Mouse (Mus musculus): Measurements from ENCODE around the gene Xaf1. TPM values are rescaled to one million over a fixed set of nuclear protein-coding genes. Genes with fewer than 3 reads are reported as not detected.
A peak's percentile ranks its signal among the peaks of the same experiment; 100 is the strongest.

The Xaf1 gene
- polyA plus RNA-seq, 1 experiment: 5.9 TPM

DNA sequence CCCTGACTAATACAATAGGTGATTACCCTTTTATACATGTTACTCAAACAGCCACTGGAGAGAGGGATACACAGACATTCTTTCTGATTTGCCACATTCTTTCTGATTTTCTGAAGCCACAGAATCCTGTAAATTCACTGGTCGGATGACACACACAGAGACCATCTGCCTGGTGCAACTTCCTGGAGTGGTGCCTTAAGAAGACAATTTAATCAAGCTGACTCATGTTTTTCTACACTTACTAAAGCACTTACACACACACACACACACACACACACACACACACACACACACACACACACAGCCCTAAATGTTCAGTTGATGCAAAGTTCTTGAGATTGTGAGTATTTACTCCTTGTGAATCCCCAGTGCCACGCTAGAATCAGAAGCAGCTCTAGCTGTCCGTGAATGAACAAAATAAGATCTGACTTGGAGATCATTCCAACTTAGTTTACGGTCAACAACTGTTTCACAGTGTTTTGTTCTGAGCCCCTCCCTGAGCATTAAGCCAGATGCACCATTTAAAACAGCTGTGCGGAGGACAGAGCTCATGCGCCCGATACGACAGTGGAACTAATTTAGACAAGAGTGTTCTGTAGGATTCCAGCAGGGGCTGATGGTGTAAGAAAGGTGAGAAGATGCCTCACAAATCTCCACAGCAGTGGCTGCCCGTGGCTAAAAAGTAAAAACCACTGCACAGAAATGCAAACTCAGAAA lies 31.7 kb downstream of the Xaf1 start:
- Histone ChIP-seq H3K4me2 (ENCODE audit: low read depth) (peak overlapping the region; percentile 63), H3K79me2 (ENCODE audit: control insufficient read depth, insufficient read depth) (no peaks in the 10 kb centered on the region), H3ac (ENCODE audit: control insufficient read depth, insufficient read length) (no peak overlapping the region), H3K36me3 (ENCODE audit: control insufficient read depth, insufficient read depth) (no peaks in the 10 kb centered on the region), H3K27me3 (ENCODE audit: control insufficient read depth, insufficient read depth, insufficient read length) (no peaks in the 10 kb centered on the region), H3K4me3 (no peak overlapping the region)
- peak in 2 of 3 experiments; percentile 37 to 56 for TF ChIP-seq MYOD1 (IDR thresholded peaks at IDR 0.05; ENCODE audit: control insufficient read depth in 1 of 3, insufficient read length in 2 of 3, low read depth in 2 of 3)
- TF ChIP-seq CEBPB (IDR thresholded peaks at IDR 0.05; ENCODE audit: insufficient read depth, poor library complexity, severe bottlenecking): 0 out of 2 replicates have a peak, but pooled peaks have one; percentile 17
- TF ChIP-seq MYOG (IDR thresholded peaks at IDR 0.05; ENCODE audit: control insufficient read depth in 1 of 3, insufficient read depth in 1 of 3, insufficient read length in 2 of 3, low read depth in 2 of 3): peak in 2 of 3 experiments; percentile 5 to 56
- TF ChIP-seq POLR2A (IDR thresholded peaks at IDR 0.05; ENCODE audit: insufficient read length, low read depth): no peak

GRCm38 (mm10) chr11:72334653-72335052 lies 33.2 kb downstream of the Xaf1 start:
- TF ChIP-seq MYOD1 (IDR thresholded peaks at IDR 0.05; ENCODE audit: control insufficient read depth in 1 of 3, insufficient read length in 2 of 3, low read depth in 2 of 3) (no peak), TCF12 (IDR thresholded peaks at IDR 0.05; ENCODE audit: insufficient read depth, poor library complexity, severe bottlenecking) (no peak), USF1 (IDR thresholded peaks at IDR 0.05; ENCODE audit: low read depth) (no peak), MAX (IDR thresholded peaks at IDR 0.05; ENCODE audit: low read depth) (no peak), REST (IDR thresholded peaks at IDR 0.05; ENCODE audit: insufficient read depth, insufficient read length) (no peak), POLR2A (IDR thresholded peaks at IDR 0.05; ENCODE audit: insufficient read length, low read depth) (no peak), POLR2AphosphoS2 (IDR thresholded peaks at IDR 0.05; ENCODE audit: insufficient read length, low read depth) (no peak)
- H3K4me3 ChIP-seq: no peak overlapping the region

DNA sequence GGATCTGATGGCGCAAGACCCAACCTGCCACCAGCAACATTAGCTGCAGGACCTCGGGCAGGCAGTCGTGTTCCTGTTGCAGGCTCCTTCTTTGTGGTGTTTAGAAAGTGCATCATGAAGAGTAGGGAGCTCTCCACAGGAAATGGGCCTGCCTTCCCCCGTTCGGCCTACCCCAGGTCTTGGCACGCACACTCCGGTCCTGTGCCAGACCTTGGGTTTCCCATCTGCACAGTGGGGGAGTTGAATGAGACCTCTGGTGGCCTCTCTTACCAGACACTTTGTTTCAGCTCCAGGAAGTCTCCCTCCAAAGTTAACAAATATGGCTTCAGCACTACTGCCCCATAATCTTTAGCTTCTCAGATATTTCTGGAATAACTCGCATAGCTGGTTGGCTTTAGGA lies 35.3 kb downstream of the Xaf1 start:
- no peak overlapping the region for H3ac ChIP-seq (ENCODE audit: control insufficient read depth, insufficient read length)
- H3K4me3 ChIP-seq: no peak overlapping the region
- no peaks in the 10 kb centered on the region for H3K79me2 ChIP-seq (ENCODE audit: control insufficient read depth, insufficient read depth)
- TF ChIP-seq E2F4 (IDR thresholded peaks at IDR 0.05; ENCODE audit: insufficient read depth) (no peak), POLR2AphosphoS2 (IDR thresholded peaks at IDR 0.05; ENCODE audit: insufficient read length, low read depth) (no peak), USF1 (IDR thresholded peaks at IDR 0.05; ENCODE audit: low read depth) (no peak), POLR2A (IDR thresholded peaks at IDR 0.05; ENCODE audit: insufficient read length, low read depth) (no peak), MYOD1 (IDR thresholded peaks at IDR 0.05; ENCODE audit: control insufficient read depth in 1 of 3, insufficient read length in 2 of 3, low read depth in 2 of 3) (no peak), TCF3 (IDR thresholded peaks at IDR 0.05; ENCODE audit: insufficient read length, low read depth) (no peak), CEBPB (IDR thresholded peaks at IDR 0.05; ENCODE audit: insufficient read depth, poor library complexity, severe bottlenecking) (no peak), TCF12 (IDR thresholded peaks at IDR 0.05; ENCODE audit: insufficient read depth, poor library complexity, severe bottlenecking) (no peak), MAX (IDR thresholded peaks at IDR 0.05; ENCODE audit: low read depth) (no peak), MYOG (IDR thresholded peaks at IDR 0.05; ENCODE audit: control insufficient read depth in 1 of 3, insufficient read depth in 1 of 3, insufficient read length in 2 of 3, low read depth in 2 of 3) (no peak)
- no peak overlapping the region for H3K4me2 ChIP-seq (ENCODE audit: low read depth)
- no peaks in the 10 kb centered on the region for H3K36me3 ChIP-seq (ENCODE audit: control insufficient read depth, insufficient read depth)
- H3K27me3 ChIP-seq (ENCODE audit: control insufficient read depth, insufficient read depth, insufficient read length): no peaks in the 10 kb centered on the region

More at GRCm38 (mm10) chr11:72334653-72335052, 33.2 kb downstream of the Xaf1 start:
- Histone ChIP-seq H3K36me3 (ENCODE audit: control insufficient read depth, insufficient read depth) (no peaks in the 10 kb centered on the region), H3K4me2 (ENCODE audit: low read depth) (peak overlapping the region; percentile 20), H3ac (ENCODE audit: control insufficient read depth, insufficient read length) (no peak overlapping the region), H3K79me2 (ENCODE audit: control insufficient read depth, insufficient read depth) (no peaks in the 10 kb centered on the region), H3K27me3 (ENCODE audit: control insufficient read depth, insufficient read depth, insufficient read length) (no peaks in the 10 kb centered on the region)

GRCm38 (mm10) chr11:72338437-72338871 lies 37.0 kb downstream of the Xaf1 start:
- no peak overlapping the region for H3K4me2 ChIP-seq (ENCODE audit: low read depth)
- TF ChIP-seq MYOD1 (IDR thresholded peaks at IDR 0.05; ENCODE audit: control insufficient read depth in 1 of 3, insufficient read length in 2 of 3, low read depth in 2 of 3) (peak in 2 of 3 experiments; percentile 17 to 56), MYOG (IDR thresholded peaks at IDR 0.05; ENCODE audit: control insufficient read depth in 1 of 3, insufficient read depth in 1 of 3, insufficient read length in 2 of 3, low read depth in 2 of 3) (peak in 1 of 3 experiments; percentile 77), SRF (IDR thresholded peaks at IDR 0.05; ENCODE audit: control insufficient read depth, insufficient read length, low read depth) (no peak)
- H3K79me2 ChIP-seq (ENCODE audit: control insufficient read depth, insufficient read depth): no peaks in the 10 kb centered on the region
- no peak overlapping the region for H3ac ChIP-seq (ENCODE audit: control insufficient read depth, insufficient read length)
- no peak overlapping the region for H3K4me3 ChIP-seq
- H3K27me3 ChIP-seq (ENCODE audit: control insufficient read depth, insufficient read depth, insufficient read length): no peaks in the 10 kb centered on the region
- no peaks in the 10 kb centered on the region for H3K36me3 ChIP-seq (ENCODE audit: control insufficient read depth, insufficient read depth)

- Histone ChIP-seq H3K27me3 (ENCODE audit: control insufficient read depth, insufficient read depth, insufficient read length) (no peaks in the 10 kb centered on the region), H3K4me2 (ENCODE audit: low read depth) (no peak overlapping the region), H3K36me3 (ENCODE audit: control insufficient read depth, insufficient read depth) (no peaks in the 10 kb centered on the region), H3K4me3 (no peak overlapping the region), H3ac (ENCODE audit: control insufficient read depth, insufficient read length) (no peak overlapping the region), H3K79me2 (ENCODE audit: control insufficient read depth, insufficient read depth) (no peaks in the 10 kb centered on the region)
- TF ChIP-seq POLR2AphosphoS2 (IDR thresholded peaks at IDR 0.05; ENCODE audit: insufficient read length, low read depth): no peak
- no peak for TF ChIP-seq SRF (IDR thresholded peaks at IDR 0.05; ENCODE audit: control insufficient read depth, insufficient read length, low read depth)
- no peak for TF ChIP-seq TCF12 (IDR thresholded peaks at IDR 0.05; ENCODE audit: insufficient read depth, poor library complexity, severe bottlenecking)
- TF ChIP-seq REST (IDR thresholded peaks at IDR 0.05; ENCODE audit: insufficient read depth, insufficient read length): no peak
- no peak for TF ChIP-seq TCF3 (IDR thresholded peaks at IDR 0.05; ENCODE audit: insufficient read length, low read depth)
- no peak for TF ChIP-seq USF1 (IDR thresholded peaks at IDR 0.05; ENCODE audit: low read depth)
Measured at GRCm38 (mm10) chr11:72339716-72340115, 38.3 kb downstream of the Xaf1 start.
